Mouse (Mus musculus) effector memory CD4-positive, alpha-beta T cell, adult 5 months (primary cell): ENCODE data around the gene Ms4a12. TPM values are rescaled to one million over a fixed set of nuclear protein-coding genes. Genes with fewer than 3 reads are reported as not detected.

ENCODE experiments used
- polyA plus RNA-seq: library from polyadenylated mRNA; unstranded; fragments of 100-300 nt; shearing (Covaris generic); gene quantifications from one replicate; pipeline ENCODE4 v1.2.1, GENCODE M21; 2017

Gene Ms4a12
- polyA plus RNA-seq, result 0.20 TPM

GRCm38 (mm10) chr19:11232348-11232747, at the start of gene Ms4a12:
TSS of gene Ms4a12 (minus strand) at chr19:11232448.

DNA sequence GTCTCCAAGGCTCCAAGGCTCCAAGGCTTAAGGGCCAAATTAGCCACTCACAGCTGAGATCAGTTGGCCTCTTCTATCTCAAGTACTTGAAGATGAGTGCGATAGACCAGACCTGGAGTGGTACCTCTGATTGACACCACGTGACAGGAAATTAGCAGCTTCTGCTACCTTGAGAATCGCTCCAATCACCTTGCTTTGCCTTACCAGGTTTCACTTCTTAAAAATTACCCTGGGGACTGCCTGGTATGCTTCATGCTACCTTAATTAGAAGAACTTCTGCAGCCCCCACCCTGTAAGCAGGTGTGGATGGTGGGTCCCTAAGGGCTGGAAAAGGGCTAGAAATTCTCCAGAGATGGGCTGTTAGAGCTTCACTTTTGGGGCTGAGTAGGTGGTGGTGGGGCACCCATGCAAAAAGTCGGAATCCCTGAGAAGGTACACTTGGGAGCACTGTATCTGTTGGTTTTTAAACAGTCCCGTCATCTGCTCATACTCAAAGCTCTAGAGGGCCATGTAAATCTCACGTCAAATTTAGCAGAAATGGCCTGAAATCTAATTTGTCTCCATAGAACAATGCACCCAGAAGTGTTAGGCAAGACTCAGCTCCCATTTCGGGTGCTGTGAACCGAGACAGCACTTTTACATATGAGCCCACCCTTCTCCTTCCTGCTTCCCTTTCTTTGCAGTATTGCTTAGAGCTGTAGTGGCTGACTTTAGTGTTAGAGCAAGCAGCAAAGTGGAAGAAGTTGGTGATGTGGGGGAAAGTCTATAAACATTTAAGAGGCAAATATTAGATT, 34.0 kb upstream of the Ms4a12 start, which contains the start of gene Ms4a1:
Gene Ms4a1 (minus strand): TSS at position 190 of the 794 bp plus-strand sequence.

DNA sequence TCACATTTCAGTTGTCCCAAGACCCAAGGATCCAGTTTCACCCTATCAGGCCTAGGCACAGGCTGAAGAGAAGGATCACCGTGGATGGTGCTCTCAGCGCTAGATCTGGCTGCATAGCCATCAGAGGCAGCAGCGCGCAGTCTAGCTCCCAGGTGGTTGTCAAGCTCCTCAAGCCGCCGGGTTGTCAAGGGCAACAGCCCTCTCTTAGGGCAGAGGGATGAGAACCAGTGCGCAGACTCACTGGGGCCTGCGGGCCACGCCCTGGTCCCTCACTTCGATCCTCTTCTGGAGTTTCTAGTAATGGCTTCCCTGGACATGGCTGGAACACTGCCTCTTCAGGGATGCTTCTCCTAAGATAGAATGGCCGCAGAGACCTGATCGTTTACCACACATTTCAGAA, 35.7 kb downstream of the Ms4a12 start, which contains the start of gene Ms4a13:
Gene Ms4a13 (minus strand): TSS at position 192 of the 400 bp plus-strand sequence.

GRCm38 (mm10) chr19:11165172-11165571, 67.1 kb downstream of the Ms4a12 start, which contains the start of gene 1700025F22Rik:
TSS of gene 1700025F22Rik (minus strand) at chr19:11165320.

Other genes with a start within 250 kb of the Ms4a12 start
- gene Ms4a15, start 239.2 kb downstream of the Ms4a12 start, polyA plus RNA-seq, result not detected
- not detected for gene Ms4a18, start 214.4 kb downstream of the Ms4a12 start, polyA plus RNA-seq
- 0.56 TPM for gene Ms4a8a, start 151.3 kb downstream of the Ms4a12 start, polyA plus RNA-seq
- not detected for gene 1700017D01Rik, start 101.6 kb downstream of the Ms4a12 start, polyA plus RNA-seq
- gene 1700025F22Rik, start 67.1 kb downstream of the Ms4a12 start, polyA plus RNA-seq, result not detected
- gene Ms4a13, start 35.7 kb downstream of the Ms4a12 start, polyA plus RNA-seq, result not detected
- 0.47 TPM for gene Ms4a1, start 33.8 kb upstream of the Ms4a12 start, polyA plus RNA-seq
- gene Ms4a5, start 51.4 kb upstream of the Ms4a12 start, polyA plus RNA-seq, result not detected
- not detected for gene Ms4a14, start 82.0 kb upstream of the Ms4a12 start, polyA plus RNA-seq
- gene Ms4a7, start 103.7 kb upstream of the Ms4a12 start, polyA plus RNA-seq, result not detected
- 1.7 TPM for gene Ms4a4a, start 143.1 kb upstream of the Ms4a12 start, polyA plus RNA-seq
- gene Ms4a4c, start 172.3 kb upstream of the Ms4a12 start, polyA plus RNA-seq, result 109 TPM
- 2,305 TPM for gene Ms4a4b, start 211.1 kb upstream of the Ms4a12 start, polyA plus RNA-seq
- 11.8 TPM for gene Ms4a6c, start 236.9 kb upstream of the Ms4a12 start, polyA plus RNA-seq